Mouse (Mus musculus): ENCODE data around the gene Rab5a. TPM values are rescaled to one million over a fixed set of nuclear protein-coding genes. Genes with fewer than 3 reads are reported as not detected.

Rab5a gene
- polyA plus RNA-seq (2014; fragmentation: Illumina TruSeq; extraction: RNeasy Lipid Tissue Mini Kit (QIAGEN cat#74804); ENCODE audit: low read depth, low replicate concordance): 444 TPM

GRCm38 (mm10) chr17:53478858-53479603 is at the start of gene Rab5a:
Rab5a (plus strand) TSS chr17:53479234.

DNA sequence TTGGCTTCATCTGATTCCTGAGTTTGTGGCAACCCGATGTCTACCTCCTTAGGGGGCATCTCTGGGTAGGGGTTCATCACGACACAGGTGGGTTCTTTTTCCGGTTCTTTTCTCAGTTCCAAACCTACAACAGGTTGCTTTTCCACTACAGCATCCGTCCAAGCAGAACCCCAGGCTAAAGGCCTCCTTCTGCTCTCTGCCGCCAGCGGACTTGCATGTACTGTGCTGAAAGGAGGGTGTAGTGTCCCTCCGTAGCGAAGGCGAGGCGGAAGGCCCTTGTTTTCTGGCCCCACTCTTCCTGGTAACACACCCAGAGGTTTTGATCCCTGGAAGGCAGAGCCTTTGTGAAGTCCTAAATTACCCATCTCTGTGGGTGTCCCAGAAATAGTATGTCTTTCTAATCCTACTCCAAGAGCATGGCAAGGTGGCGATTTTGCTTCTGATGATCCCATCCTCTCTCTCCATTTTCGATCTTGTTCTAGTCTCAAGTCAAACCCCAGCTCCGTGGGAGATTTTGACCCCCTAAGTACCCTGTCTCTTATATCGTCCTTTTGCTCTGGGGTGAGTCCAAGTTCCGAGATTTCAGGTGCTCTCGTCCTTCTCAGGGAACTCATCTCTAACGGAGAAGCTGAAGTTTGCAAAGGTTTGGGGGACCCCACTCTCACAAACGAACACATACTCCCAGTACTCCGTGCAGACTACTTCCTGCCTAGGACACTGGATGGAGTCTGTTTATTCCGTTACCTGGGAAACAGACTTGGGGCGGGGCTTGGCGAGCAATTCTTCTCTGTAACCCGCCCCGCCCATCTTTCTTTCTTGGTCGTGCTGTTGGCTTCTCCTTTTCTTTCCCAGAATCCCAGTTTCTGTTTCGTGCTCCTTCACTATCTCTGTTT is 16.2 kb upstream of the Rab5a start, which contains the start of gene Efhb:
Gene Efhb (minus strand): TSS at position 719 of the 893 bp plus-strand sequence.

GRCm38 (mm10) chr17:53539351-53539750 is 60.3 kb downstream of the Rab5a start, which contains the start of gene Pp2d1:
Pp2d1 (minus strand) TSS chr17:53539451.

Other genes with a start within 250 kb of the Rab5a start
- gene Efhb, start 15.9 kb upstream of the Rab5a start, polyA plus RNA-seq (2014; fragmentation: Illumina TruSeq; extraction: RNeasy Lipid Tissue Mini Kit (QIAGEN cat#74804); ENCODE audit: low read depth, low replicate concordance): 0.64 TPM
- not detected for gene Pp2d1, start 60.2 kb downstream of the Rab5a start, polyA plus RNA-seq (2014; fragmentation: Illumina TruSeq; extraction: RNeasy Lipid Tissue Mini Kit (QIAGEN cat#74804); ENCODE audit: low read depth, low replicate concordance)
- gene Kat2b, start 87.6 kb downstream of the Rab5a start, polyA plus RNA-seq (2014; fragmentation: Illumina TruSeq; extraction: RNeasy Lipid Tissue Mini Kit (QIAGEN cat#74804); ENCODE audit: low read depth, low replicate concordance): 371 TPM
- gene Sgo1, start 210.1 kb downstream of the Rab5a start, polyA plus RNA-seq (2014; fragmentation: Illumina TruSeq; extraction: RNeasy Lipid Tissue Mini Kit (QIAGEN cat#74804); ENCODE audit: low read depth, low replicate concordance): 2.4 TPM